Mouse (Mus musculus) stomach, embryonic 14.5 days (tissue): Measurements from ENCODE around the gene Ahrr. TPM values are rescaled to one million over a fixed set of nuclear protein-coding genes. Genes with fewer than 3 reads are reported as not detected.

Experiments used
- ATAC-seq: fragments of 200-750 bp; cut with Nextera tagmentation; 2 replicates; pipeline ENCODE4 v1.8.0; 2017; ENCODE audit warnings: low read depth, moderate TSS enrichment; ENCODE audit not compliant: insufficient number of reproducible peaks, insufficient read depth, low FRiP score
- H3K27ac ChIP-seq: fragments of 300-500 bp; sonication (generic); 2 replicates; pipeline ENCODE4 v1.5.1; 2014; ENCODE audit warnings: mild to moderate bottlenecking, low read length, moderate library complexity, mixed read lengths
- H3K27me3 ChIP-seq: fragments of 300-500 bp; sonication (generic); 2 replicates; pipeline ENCODE4 v1.6.1; 2014; ENCODE audit warnings: low read length, control low read depth, mixed read lengths; ENCODE audit not compliant: control insufficient read depth, insufficient read depth
- H3K36me3 ChIP-seq: fragments of 300-500 bp; sonication (generic); 2 replicates; pipeline ENCODE4 v1.6.1; 2014; ENCODE audit warnings: mild to moderate bottlenecking, control low read depth, low read length, moderate library complexity, mixed read lengths; ENCODE audit not compliant: control insufficient read depth, insufficient read depth
- H3K4me1 ChIP-seq: fragments of 300-500 bp; sonication (generic); 2 replicates; pipeline ENCODE4 v1.6.1; 2014; ENCODE audit warnings: low read length, control low read depth, mixed read lengths; ENCODE audit not compliant: control insufficient read depth, insufficient read depth
- H3K4me2 ChIP-seq: fragments of 300-500 bp; sonication (generic); replicated peaks from 2 replicates; pipeline ENCODE4 v1.6.1; 2014; ENCODE audit warnings: low read depth, low read length, control low read depth
- H3K4me3 ChIP-seq: fragments of 300-500 bp; sonication (generic); 2 replicates; pipeline ENCODE4 v1.5.1; 2014; ENCODE audit warnings: low read depth, low read length, control low read depth
- H3K9ac ChIP-seq: fragments of 300-500 bp; sonication (generic); replicated peaks from 2 replicates; pipeline ENCODE4 v1.6.1; 2014; ENCODE audit warnings: low read depth, mild to moderate bottlenecking, control low read depth, low read length, moderate library complexity, mixed read lengths
- H3K9me3 ChIP-seq: fragments of 300-500 bp; sonication (generic); 2 replicates; pipeline ENCODE4 v1.6.1; 2016; ENCODE audit warnings: low read depth, low read length, control low read depth; ENCODE audit not compliant: control insufficient read depth
- WGBS: fragments of 180-500 bp; shearing (Covaris S2); extraction: QIAGEN DNeasy Blood & Tissue Kit; methylation state at CpG from one replicate; pipeline ENCODE4 v1.1.7; 2014; 5-methylcytosine and 5-hydroxymethylcytosine counted together
- polyA plus RNA-seq: library from polyadenylated mRNA; unstranded; fragments of >200 nt; fragmentation: Nextera tagmentation; extraction: Ambion mirVana; gene quantifications from 2 replicates; pipeline ENCODE4 v1.2.1, GENCODE M21; 2014

The Ahrr gene
- polyA plus RNA-seq, 1 experiment from 2014 or later: 0.54 TPM

- H3K27me3 ChIP-seq: no peaks in the 10 kb centered on the region
- no peak; the same call in 1 of the 2 replicates for ATAC-seq
- H3K9ac ChIP-seq: peak overlapping the region; percentile 47
- peak overlapping the region; percentile 72 for H3K4me3 ChIP-seq
- peaks cover 11% of the 10 kb centered on the region; the same call in 1 of the 2 replicates for H3K4me1 ChIP-seq
- peak overlapping the region; percentile 75 for H3K4me2 ChIP-seq
- WGBS: 21% methylated on average over 12 of the region's 12 CpGs
- peak overlapping the region; percentile 81 for H3K27ac ChIP-seq
- H3K9me3 ChIP-seq: no peaks in the 10 kb centered on the region
- peaks cover 6% of the 10 kb centered on the region for H3K36me3 ChIP-seq
These were observed 83.2 kb downstream of the Ahrr start for GRCm38 (mm10) chr13:74208986-74209345.

GRCm38 (mm10) chr13:74208317-74208985 is 83.7 kb downstream of the Ahrr start, which contains the start of gene Exoc3:
Gene Exoc3, minus strand, starts transcription at chr13:74208732.
- peaks cover 11% of the 10 kb centered on the region for H3K36me3 ChIP-seq
- WGBS: under 1% methylated on average over 39 of the region's 39 CpGs
- peak within 1 kb of the TSS; percentile 75 for H3K4me2 ChIP-seq
- H3K9ac ChIP-seq: peak within 1 kb of the TSS; percentile 47
- H3K27ac ChIP-seq: peak within 1 kb of the TSS; percentile 81
- peak within 1 kb of the TSS; percentile 72 for H3K4me3 ChIP-seq
- no peaks in the 10 kb centered on the region for H3K9me3 ChIP-seq
- peak; percentile 95 for ATAC-seq
- H3K4me1 ChIP-seq: peaks cover 11% of the 10 kb centered on the region; the same call in 1 of the 2 replicates
- H3K27me3 ChIP-seq: no peaks in the 10 kb centered on the region

GRCm38 (mm10) chr13:74196451-74196850 is 95.7 kb downstream of the Ahrr start:
- H3K4me3 ChIP-seq: no peak overlapping the region
- H3K27me3 ChIP-seq: no peaks in the 10 kb centered on the region
- no peak overlapping the region for H3K9ac ChIP-seq
- WGBS: 85% methylated on average over 3 of the region's 3 CpGs
- H3K4me2 ChIP-seq: no peak overlapping the region
- ATAC-seq: no peak
- H3K9me3 ChIP-seq: no peaks in the 10 kb centered on the region
- H3K27ac ChIP-seq: no peak overlapping the region
- peaks cover 34% of the 10 kb centered on the region for H3K36me3 ChIP-seq
- no peaks in the 10 kb centered on the region for H3K4me1 ChIP-seq

GRCm38 (mm10) chr13:74192613-74193012 is 99.5 kb downstream of the Ahrr start:
- H3K9ac ChIP-seq: no peak overlapping the region
- H3K36me3 ChIP-seq: peaks cover 33% of the 10 kb centered on the region
- H3K9me3 ChIP-seq: no peaks in the 10 kb centered on the region
- H3K27me3 ChIP-seq: no peaks in the 10 kb centered on the region
- 88% methylated on average over 6 of the region's 6 CpGs for WGBS
- no peaks in the 10 kb centered on the region for H3K4me1 ChIP-seq
- H3K4me3 ChIP-seq: no peak overlapping the region
- H3K4me2 ChIP-seq: no peak overlapping the region
- no peak for ATAC-seq
- no peak overlapping the region for H3K27ac ChIP-seq

- Histone ChIP-seq H3K9ac (no peak overlapping the region), H3K4me3 (no peak overlapping the region), H3K9me3 (no peaks in the 10 kb centered on the region), H3K4me1 (no peaks in the 10 kb centered on the region), H3K36me3 (peaks cover 13% of the 10 kb centered on the region; the same call in 1 of the 2 replicates), H3K27me3 (no peaks in the 10 kb centered on the region), H3K27ac (no peak overlapping the region), H3K4me2 (no peak overlapping the region)
- no peak for ATAC-seq
- WGBS: 90% methylated on average over 5 of the region's 5 CpGs
These were observed 109.0 kb downstream of the Ahrr start for GRCm38 (mm10) chr13:74183011-74183695.

- no peak overlapping the region for H3K27ac ChIP-seq
- 0 out of 2 replicates have a peak, but pooled peaks cover 2% of the 10 kb centered on the region for H3K4me1 ChIP-seq
- no peak overlapping the region for H3K4me2 ChIP-seq
- H3K36me3 ChIP-seq: peaks cover 31% of the 10 kb centered on the region; the same call in 1 of the 2 replicates
- H3K9me3 ChIP-seq: no peaks in the 10 kb centered on the region
- H3K4me3 ChIP-seq: no peak overlapping the region
- no peak for ATAC-seq
- H3K9ac ChIP-seq: no peak overlapping the region
- 94% methylated on average over 5 of the region's 5 CpGs for WGBS
- no peaks in the 10 kb centered on the region for H3K27me3 ChIP-seq
These were observed 120.1 kb downstream of the Ahrr start for GRCm38 (mm10) chr13:74172036-74172435.

- WGBS: 81% methylated on average over 10 of the region's 10 CpGs
- Histone ChIP-seq H3K27ac (no peak overlapping the region), H3K4me1 (0 out of 2 replicates have a peak, but pooled peaks cover 4% of the 10 kb centered on the region), H3K4me3 (no peak overlapping the region), H3K9ac (no peak overlapping the region), H3K4me2 (no peak overlapping the region), H3K36me3 (peaks cover 26% of the 10 kb centered on the region; the same call in 1 of the 2 replicates), H3K9me3 (no peaks in the 10 kb centered on the region), H3K27me3 (no peaks in the 10 kb centered on the region)
- ATAC-seq: no peak
These were observed 122.5 kb downstream of the Ahrr start for GRCm38 (mm10) chr13:74169446-74170164.

- 0 out of 2 replicates have a peak overlapping the region, but pooled peaks have one; percentile 44 for H3K4me3 ChIP-seq
- H3K9ac ChIP-seq: no peak overlapping the region
- H3K4me1 ChIP-seq: 0 out of 2 replicates have a peak, but pooled peaks cover 4% of the 10 kb centered on the region
- peak overlapping the region; percentile 37; the same call in 1 of the 2 replicates for H3K4me2 ChIP-seq
- no peaks in the 10 kb centered on the region for H3K27me3 ChIP-seq
- H3K36me3 ChIP-seq: peaks cover 11% of the 10 kb centered on the region; the same call in 1 of the 2 replicates
- H3K27ac ChIP-seq: no peak overlapping the region
- no peak for ATAC-seq
- no peaks in the 10 kb centered on the region for H3K9me3 ChIP-seq
- 78% methylated on average over 2 of the region's 2 CpGs for WGBS
These were observed 124.6 kb downstream of the Ahrr start for GRCm38 (mm10) chr13:74167492-74167891.
